Mouse (Mus musculus) gastrocnemius, postnatal 4 days (tissue): ENCODE results near the gene Olfr283. TPM values are rescaled to one million over a fixed set of nuclear protein-coding genes. Genes with fewer than 3 reads are reported as not detected.
"Not testable (repeated sequence)": the region's sequence is repeated elsewhere in the genome, so short reads cannot be mapped to it uniquely, and the experiment has no call there.

Experiments used
- DNase-seq, 2 experiments: peaks; one replicate each; pipeline ENCODE4 v3.0.0; 2021 to 2022; ENCODE audit warnings: low spot score in 2 of 2, mixed read lengths in 2 of 2
- long read RNA-seq, 2 experiments: library from polyadenylated mRNA; stranded (forward); transcript quantifications; one replicate each; pipeline ENCODE4 v2.0.0; 2021
- total RNA-seq, 2 experiments: library from RNA; stranded (reverse); gene quantifications; 2 replicates each; pipeline ENCODE4 v1.2.3; 2021

The Olfr283 gene
- total RNA-seq = not detected
- long read RNA-seq, experiment 1 = 0 reads
- long read RNA-seq, experiment 2 = 0 reads

GRCm38 (mm10) chr15:98380846-98381245 is at the start of gene Olfr283:
Olfr283 (minus strand) TSS chr15:98380946.
- DNase-seq = no peak

- no peak for DNase-seq
These were observed 44.4 kb upstream of the Olfr283 start for GRCm38 (mm10) chr15:98425188-98425587.

GRCm38 (mm10) chr15:98424753-98425152 is 44.0 kb upstream of the Olfr283 start:
- no peak for DNase-seq

- no peak for DNase-seq
These were observed 43.6 kb upstream of the Olfr283 start for GRCm38 (mm10) chr15:98424326-98424725.

GRCm38 (mm10) chr15:98420897-98421296 is 40.2 kb upstream of the Olfr283 start:
- DNase-seq = no peak

- no peak for DNase-seq
These were observed 37.4 kb upstream of the Olfr283 start for GRCm38 (mm10) chr15:98418096-98418495.

- DNase-seq = not testable (repeated sequence)
These were observed 36.5 kb upstream of the Olfr283 start for GRCm38 (mm10) chr15:98417285-98417684.

- DNase-seq = not testable (repeated sequence)
These were observed 36.1 kb upstream of the Olfr283 start for GRCm38 (mm10) chr15:98416802-98417201.

- DNase-seq = no peak
These were observed 35.2 kb upstream of the Olfr283 start for GRCm38 (mm10) chr15:98415996-98416395.

GRCm38 (mm10) chr15:98410249-98410648 is 29.5 kb upstream of the Olfr283 start:
- no peak for DNase-seq

- DNase-seq = no peak
These were observed 28.9 kb upstream of the Olfr283 start for GRCm38 (mm10) chr15:98409635-98410034.

- no peak for DNase-seq
These were observed 27.8 kb upstream of the Olfr283 start for GRCm38 (mm10) chr15:98408406-98409060.

- no peak for DNase-seq
These were observed 21.6 kb upstream of the Olfr283 start for GRCm38 (mm10) chr15:98402356-98402755.

GRCm38 (mm10) chr15:98397136-98397535 is 16.4 kb upstream of the Olfr283 start:
- DNase-seq = no peak

- peak in 1 of 2 experiments; percentile 22 for DNase-seq
These were observed 11.1 kb upstream of the Olfr283 start for GRCm38 (mm10) chr15:98391903-98392187.

GRCm38 (mm10) chr15:98391081-98391902 is 10.5 kb upstream of the Olfr283 start:
- DNase-seq = no peak

- DNase-seq = peak; percentile 67 to 80
These were observed 9.1 kb upstream of the Olfr283 start for GRCm38 (mm10) chr15:98389796-98390195.

GRCm38 (mm10) chr15:98387621-98388020 is 6.9 kb upstream of the Olfr283 start:
- no peak for DNase-seq

- DNase-seq = no peak
These were observed 2.5 kb downstream of the Olfr283 start for GRCm38 (mm10) chr15:98378209-98378608.

GRCm38 (mm10) chr15:98340887-98341286 is 39.9 kb downstream of the Olfr283 start, which contains the start of gene Olfr284:
Olfr284 (minus strand) TSS chr15:98340987.
- no peak for DNase-seq
